Mouse (Mus musculus): Measurements from ENCODE around the gene Sfmbt2. TPM values are rescaled to one million over a fixed set of nuclear protein-coding genes. Genes with fewer than 3 reads are reported as not detected.
A peak's percentile ranks its signal among the peaks of the same experiment; 100 is the strongest.

Gene Sfmbt2
- total RNA-seq, 1 experiment: 43.7 TPM

GRCm38 (mm10) chr2:10420944-10421420 lies 50.7 kb downstream of the Sfmbt2 start:
- Histone ChIP-seq H3K36me3 (ENCODE audit: control insufficient read depth, insufficient read depth, low read length, poor library complexity, severe bottlenecking) (peaks cover 2% of the 10 kb centered on the region), H3K27ac (ENCODE audit: insufficient read depth, low read depth, low read length, poor library complexity, severe bottlenecking) (no peak overlapping the region; the same call in 1 of the 2 replicates), H3K4me3 (ENCODE audit: insufficient read depth in 1 of 2, low read depth in 1 of 2, low read length in 2 of 2, poor library complexity in 1 of 2, severe bottlenecking in 1 of 2) (no peak overlapping the region), H3K9me3 (ENCODE audit: control insufficient read depth, insufficient read depth, low read depth, low read length) (no peaks in the 10 kb centered on the region), H3K4me1 (ENCODE audit: control insufficient read depth in 2 of 2, insufficient read depth in 2 of 2, low read length in 2 of 2, poor library complexity in 1 of 2) (peaks cover 0 to 2% of the 10 kb centered on the region in 2 experiments; a peak in 1 of 4 replicates), H3K9ac (ENCODE audit: insufficient read depth, low read depth, low read length, poor library complexity, severe bottlenecking) (no peak overlapping the region)
- in situ Hi-C loops (cut with MboI; ENCODE audit: low sequenced_read_pairs in 2 of 2, unreplicated experiment in 2 of 2): no loop called here
- DNase-seq (ENCODE audit: low read depth, low spot score): peak; percentile 43
- no peak for TF ChIP-seq HCFC1 (IDR thresholded peaks at IDR 0.05; ENCODE audit: borderline replicate concordance, insufficient read depth, low read length)
- TF ChIP-seq ZNF384 (IDR thresholded peaks at IDR 0.05; ENCODE audit: low read depth, low read length): no peak
- no peak for TF ChIP-seq CHD2 (IDR thresholded peaks at IDR 0.05; ENCODE audit: low read depth, low read length)
- 0 out of 2 replicates have a peak, but pooled peaks have one; percentile 3 for TF ChIP-seq MAFK (IDR thresholded peaks at IDR 0.05; ENCODE audit: insufficient read depth, low read depth, low read length)
- no peak for TF ChIP-seq ZC3H11A (IDR thresholded peaks at IDR 0.05; ENCODE audit: borderline replicate concordance, low read depth, low read length)

- no peak overlapping the region for H3K4me3 ChIP-seq (ENCODE audit: insufficient read depth in 1 of 2, low read depth in 1 of 2, low read length in 2 of 2, poor library complexity in 1 of 2, severe bottlenecking in 1 of 2)
- in situ Hi-C loops (cut with MboI; ENCODE audit: low sequenced_read_pairs in 2 of 2, unreplicated experiment in 2 of 2): no loop called here
Measured at GRCm38 (mm10) chr2:10437290-10437689, 67.0 kb downstream of the Sfmbt2 start.

DNA sequence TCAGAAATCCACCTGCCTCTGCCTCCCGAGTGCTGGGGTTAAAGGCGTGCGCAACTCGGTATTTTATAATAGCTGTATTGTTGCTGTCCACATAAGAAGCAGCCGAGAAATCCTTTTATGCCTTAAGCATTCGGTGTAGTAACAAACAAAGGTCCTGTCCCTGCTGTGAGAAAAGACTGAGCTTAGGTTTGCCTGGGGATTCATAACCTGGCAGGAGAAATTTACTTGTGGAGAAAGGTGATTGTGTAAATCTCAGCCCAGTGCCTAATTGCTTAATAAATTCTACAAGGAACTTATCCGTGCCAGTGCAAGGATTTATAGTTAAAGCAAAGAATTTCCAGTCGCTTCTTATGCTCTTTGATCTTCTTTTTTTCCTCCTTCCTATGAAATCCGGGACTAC lies 71.5 kb downstream of the Sfmbt2 start:
- no peaks in the 10 kb centered on the region for H3K4me1 ChIP-seq (ENCODE audit: control insufficient read depth in 2 of 2, insufficient read depth in 2 of 2, low read length in 2 of 2, poor library complexity in 1 of 2)
- H3K36me3 ChIP-seq (ENCODE audit: control insufficient read depth, insufficient read depth, low read length, poor library complexity, severe bottlenecking): peaks cover 3% of the 10 kb centered on the region
- no peak overlapping the region for H3K4me3 ChIP-seq (ENCODE audit: insufficient read depth in 1 of 2, low read depth in 1 of 2, low read length in 2 of 2, poor library complexity in 1 of 2, severe bottlenecking in 1 of 2)
- no peak for DNase-seq (ENCODE audit: low read depth, low spot score)
- no peak overlapping the region for H3K27ac ChIP-seq (ENCODE audit: insufficient read depth, low read depth, low read length, poor library complexity, severe bottlenecking)
- H3K9me3 ChIP-seq (ENCODE audit: control insufficient read depth, insufficient read depth, low read depth, low read length): no peaks in the 10 kb centered on the region
- no peak for TF ChIP-seq ZNF384 (IDR thresholded peaks at IDR 0.05; ENCODE audit: low read depth, low read length)
- TF ChIP-seq ZC3H11A (IDR thresholded peaks at IDR 0.05; ENCODE audit: borderline replicate concordance, low read depth, low read length): no peak
- TF ChIP-seq CHD2 (IDR thresholded peaks at IDR 0.05; ENCODE audit: low read depth, low read length): no peak
- TF ChIP-seq HCFC1 (IDR thresholded peaks at IDR 0.05; ENCODE audit: borderline replicate concordance, insufficient read depth, low read length): no peak
- no peak for TF ChIP-seq MAFK (IDR thresholded peaks at IDR 0.05; ENCODE audit: insufficient read depth, low read depth, low read length)
- in situ Hi-C loops (cut with MboI; ENCODE audit: low sequenced_read_pairs in 2 of 2, unreplicated experiment in 2 of 2): no loop called here
- no peak overlapping the region for H3K9ac ChIP-seq (ENCODE audit: insufficient read depth, low read depth, low read length, poor library complexity, severe bottlenecking)

More at GRCm38 (mm10) chr2:10437290-10437689, 67.0 kb downstream of the Sfmbt2 start:
- no peak overlapping the region for H3K9ac ChIP-seq (ENCODE audit: insufficient read depth, low read depth, low read length, poor library complexity, severe bottlenecking)
- H3K4me1 ChIP-seq (ENCODE audit: control insufficient read depth in 2 of 2, insufficient read depth in 2 of 2, low read length in 2 of 2, poor library complexity in 1 of 2): no peaks in the 10 kb centered on the region
- no peak overlapping the region for H3K27ac ChIP-seq (ENCODE audit: insufficient read depth, low read depth, low read length, poor library complexity, severe bottlenecking)
- no peak for DNase-seq (ENCODE audit: low read depth, low spot score)
- H3K9me3 ChIP-seq (ENCODE audit: control insufficient read depth, insufficient read depth, low read depth, low read length): no peaks in the 10 kb centered on the region
- TF ChIP-seq MAFK (IDR thresholded peaks at IDR 0.05; ENCODE audit: insufficient read depth, low read depth, low read length) (no peak), HCFC1 (IDR thresholded peaks at IDR 0.05; ENCODE audit: borderline replicate concordance, insufficient read depth, low read length) (no peak), ZNF384 (IDR thresholded peaks at IDR 0.05; ENCODE audit: low read depth, low read length) (no peak)
- H3K36me3 ChIP-seq (ENCODE audit: control insufficient read depth, insufficient read depth, low read length, poor library complexity, severe bottlenecking): no peaks in the 10 kb centered on the region; the same call in 1 of the 2 replicates

DNA sequence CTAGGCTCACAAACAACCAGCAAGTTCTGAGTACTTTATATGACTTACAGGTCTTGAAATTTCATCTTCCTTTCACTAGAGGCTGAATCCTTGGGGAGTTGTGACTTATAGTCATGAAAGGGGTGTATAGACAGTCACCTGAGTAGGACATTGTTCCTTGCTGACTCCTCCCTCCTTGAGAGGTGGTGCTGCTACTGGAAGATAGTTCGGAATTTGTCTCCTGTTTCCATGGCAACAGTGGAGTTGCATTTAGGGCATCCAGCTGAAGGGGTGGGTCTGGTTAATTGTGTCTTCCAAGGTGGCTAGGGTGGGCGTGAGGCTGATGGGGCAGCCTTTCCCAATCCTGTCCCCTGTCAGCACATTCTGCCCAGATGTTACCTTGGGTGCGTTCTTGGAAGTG lies 83.3 kb downstream of the Sfmbt2 start:
- TF ChIP-seq ZC3H11A (IDR thresholded peaks at IDR 0.05; ENCODE audit: borderline replicate concordance, low read depth, low read length): no peak
- H3K9me3 ChIP-seq (ENCODE audit: control insufficient read depth, insufficient read depth, low read depth, low read length): no peaks in the 10 kb centered on the region
- H3K27ac ChIP-seq (ENCODE audit: insufficient read depth, low read depth, low read length, poor library complexity, severe bottlenecking): no peak overlapping the region
- peaks cover 1% of the 10 kb centered on the region for H3K36me3 ChIP-seq (ENCODE audit: control insufficient read depth, insufficient read depth, low read length, poor library complexity, severe bottlenecking)
- no peak overlapping the region for H3K4me3 ChIP-seq (ENCODE audit: insufficient read depth in 1 of 2, low read depth in 1 of 2, low read length in 2 of 2, poor library complexity in 1 of 2, severe bottlenecking in 1 of 2)
- peaks cover 0 to 2% of the 10 kb centered on the region in 2 experiments; a peak in 1 of 4 replicates for H3K4me1 ChIP-seq (ENCODE audit: control insufficient read depth in 2 of 2, insufficient read depth in 2 of 2, low read length in 2 of 2, poor library complexity in 1 of 2)
- H3K9ac ChIP-seq (ENCODE audit: insufficient read depth, low read depth, low read length, poor library complexity, severe bottlenecking): no peak overlapping the region
- in situ Hi-C loops (cut with MboI; ENCODE audit: low sequenced_read_pairs in 2 of 2, unreplicated experiment in 2 of 2): loop anchor here in 1 of 2 experiments (25.0 kb wide), 1 partner anchor 609 kb away; no protein-coding TSS in a partner anchor
- peak; percentile 11 for DNase-seq (ENCODE audit: low read depth, low spot score)

DNA sequence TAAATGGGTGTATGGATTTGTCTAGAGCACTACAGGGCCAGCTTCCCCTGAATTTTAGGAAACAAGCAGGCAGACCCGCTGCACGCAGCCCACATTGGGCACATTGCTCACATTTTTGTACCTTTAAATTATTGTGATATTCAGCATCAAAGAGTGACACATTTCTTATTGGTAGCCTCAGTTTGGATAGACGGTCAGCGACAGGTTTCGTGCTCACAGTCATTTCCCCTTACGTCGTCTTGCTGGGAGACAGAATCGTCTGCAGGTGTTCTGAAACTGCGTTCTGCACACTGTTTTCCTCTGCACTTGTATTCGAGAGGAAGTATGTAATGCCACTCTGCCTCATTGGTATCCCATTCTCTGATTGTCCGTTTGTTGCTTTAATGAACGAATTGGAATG lies 88.0 kb downstream of the Sfmbt2 start:
- DNase-seq (ENCODE audit: low read depth, low spot score): no peak

More for the DNA sequence above, 88.0 kb downstream of the Sfmbt2 start:
- Histone ChIP-seq H3K9me3 (ENCODE audit: control insufficient read depth, insufficient read depth, low read depth, low read length) (no peaks in the 10 kb centered on the region), H3K4me3 (ENCODE audit: insufficient read depth in 1 of 2, low read depth in 1 of 2, low read length in 2 of 2, poor library complexity in 1 of 2, severe bottlenecking in 1 of 2) (no peak overlapping the region), H3K4me1 (ENCODE audit: control insufficient read depth in 2 of 2, insufficient read depth in 2 of 2, low read length in 2 of 2, poor library complexity in 1 of 2) (peaks cover 0 to 2% of the 10 kb centered on the region in 2 experiments; a peak in 1 of 4 replicates), H3K9ac (ENCODE audit: insufficient read depth, low read depth, low read length, poor library complexity, severe bottlenecking) (no peak overlapping the region), H3K27ac (ENCODE audit: insufficient read depth, low read depth, low read length, poor library complexity, severe bottlenecking) (no peak overlapping the region), H3K36me3 (ENCODE audit: control insufficient read depth, insufficient read depth, low read length, poor library complexity, severe bottlenecking) (peaks cover 4% of the 10 kb centered on the region)
- TF ChIP-seq HCFC1 (IDR thresholded peaks at IDR 0.05; ENCODE audit: borderline replicate concordance, insufficient read depth, low read length) (no peak), CHD2 (IDR thresholded peaks at IDR 0.05; ENCODE audit: low read depth, low read length) (no peak), MAFK (IDR thresholded peaks at IDR 0.05; ENCODE audit: insufficient read depth, low read depth, low read length) (no peak), ZNF384 (IDR thresholded peaks at IDR 0.05; ENCODE audit: low read depth, low read length) (no peak), ZC3H11A (IDR thresholded peaks at IDR 0.05; ENCODE audit: borderline replicate concordance, low read depth, low read length) (no peak)
- in situ Hi-C loops (cut with MboI; ENCODE audit: low sequenced_read_pairs in 2 of 2, unreplicated experiment in 2 of 2): loop anchor here in 1 of 2 experiments (25.0 kb wide), 1 partner anchor 604 kb away; no protein-coding TSS in a partner anchor

All from ES-E14 (cell line).